Mouse (Mus musculus): ENCODE data around the gene Cox10. TPM values are rescaled to one million over a fixed set of nuclear protein-coding genes. Genes with fewer than 3 reads are reported as not detected.

The Cox10 gene
- 21.4 and 22.3 TPM in 2 replicates for polyA plus RNA-seq (2015; fragmentation: Nextera tagmentation; extraction: Ambion mirVana)

GRCm38 (mm10) chr11:64078956-64079726 is at the start of gene Cox10:
Gene Cox10 (minus strand): TSS chr11:64079468.

GRCm38 (mm10) chr11:63922091-63922621 is 157.1 kb downstream of the Cox10 start, which contains the start of gene Hs3st3b1:
Gene Hs3st3b1 (minus strand): TSS chr11:63922290.

Other genes starting within 250 kb of the Cox10 start
- gene Hs3st3b1, start 157.2 kb downstream of the Cox10 start, polyA plus RNA-seq (2015; fragmentation: Nextera tagmentation; extraction: Ambion mirVana): 1.2 and 1.4 TPM in 2 replicates